Mouse (Mus musculus) CH12.LX (cell line): ENCODE measurements around the gene Maf. TPM values are rescaled to one million over a fixed set of nuclear protein-coding genes. Genes with fewer than 3 reads are reported as not detected.

ENCODE experiments used
- DNase-seq: peaks from one replicate; pipeline ENCODE4 v3.0.0-alpha.2; 2013; ENCODE audit errors: extremely low read depth
- H3K27ac ChIP-seq: 2 replicates; pipeline ENCODE4 v1.5.1; 2012; ENCODE audit warnings: low read depth, mild to moderate bottlenecking, control low read depth, moderate library complexity; ENCODE audit not compliant: insufficient read depth
- H3K27me3 ChIP-seq: replicated peaks from 2 replicates; pipeline ENCODE3; 2012; ENCODE audit warnings: inconsistent platforms
- H3K36me3 ChIP-seq, 2 experiments: replicated peaks in 1 of 2; 2 replicates each; pipeline versions ENCODE3 to v1.6.1; 2012; ENCODE audit warnings: inconsistent platforms in 1 of 2, low read length in 1 of 2, mild to moderate bottlenecking in 1 of 2, mixed read lengths in 1 of 2, moderate library complexity in 1 of 2; ENCODE audit not compliant: control insufficient read depth in 1 of 2, insufficient read depth in 1 of 2
- H3K4me1 ChIP-seq, 2 experiments: 2 replicates each; pipeline ENCODE4 v1.6.1; 2012; ENCODE audit warnings: inconsistent platforms in 1 of 2, moderate library complexity in 1 of 2; ENCODE audit not compliant: insufficient read depth in 2 of 2, control insufficient read depth in 1 of 2
- H3K4me2 ChIP-seq: 2 replicates; pipeline ENCODE4 v1.6.1; 2012; ENCODE audit warnings: low read depth, mild to moderate bottlenecking, control low read depth; ENCODE audit not compliant: poor library complexity, insufficient read depth, severe bottlenecking
- H3K4me3 ChIP-seq, 3 experiments: fragments of 150-350 bp in 1 of 3; sonication (generic) in 1 of 3; replicated peaks in 1 of 3; 2 replicates each; pipeline versions ENCODE3 to v1.5.1; 2011 to 2012; ENCODE audit warnings: low read depth in 2 of 3, low read length in 2 of 3, mild to moderate bottlenecking in 2 of 3, moderate library complexity in 2 of 3, control low read depth in 1 of 3, improper control_type of control experiment in 1 of 3, inconsistent platforms in 1 of 3, mixed read lengths in 1 of 3; ENCODE audit not compliant: poor library complexity in 1 of 3
- H3K79me2 ChIP-seq: replicated peaks from 2 replicates; pipeline ENCODE4 v1.6.1; 2012; ENCODE audit warnings: mild to moderate bottlenecking, moderate library complexity; ENCODE audit not compliant: control insufficient read depth, poor library complexity, insufficient read depth, severe bottlenecking; ENCODE audit errors: extremely low read depth
- H3K9ac ChIP-seq: 2 replicates; pipeline ENCODE4 v1.6.1; 2012; ENCODE audit warnings: low read depth, mild to moderate bottlenecking, control low read depth, moderate library complexity; ENCODE audit not compliant: insufficient read depth
- H3K9me3 ChIP-seq: replicated peaks from 2 replicates; pipeline ENCODE3; 2012; ENCODE audit warnings: low read length, inconsistent platforms, mixed read lengths
- CHD1 ChIP-seq: IDR thresholded peaks from 2 replicates; pipeline ENCODE4 v1.6.1; 2012; ENCODE audit warnings: low read depth, low read length, improper control_type of control experiment, inconsistent platforms
- CTCF ChIP-seq, 2 experiments: IDR thresholded peaks in 1 of 2; conservative IDR thresholded peaks in 1 of 2; 2 replicates each; pipeline ENCODE4 v1.5.1; 2011 to 2012; ENCODE audit warnings: low read depth in 2 of 2, low read length in 2 of 2, improper control_type of control experiment in 1 of 2, inconsistent platforms in 1 of 2, mild to moderate bottlenecking in 1 of 2, moderate library complexity in 1 of 2
- E2F4 ChIP-seq: IDR thresholded peaks from 2 replicates; pipeline ENCODE4 v1.6.1; 2011; ENCODE audit warnings: low read depth, low read length, improper control_type of control experiment; ENCODE audit not compliant: insufficient replicate concordance
- ELF1 ChIP-seq: IDR thresholded peaks from 2 replicates; pipeline ENCODE4 v1.6.1; 2014; ENCODE audit warnings: low read depth, mild to moderate bottlenecking, inconsistent platforms, low read length, improper control_type of control experiment
- HCFC1 ChIP-seq: IDR thresholded peaks from 2 replicates; pipeline ENCODE4 v1.6.1; 2012; ENCODE audit warnings: low read depth, mild to moderate bottlenecking, inconsistent platforms, low read length, improper control_type of control experiment
- JUN ChIP-seq: IDR thresholded peaks from 2 replicates; pipeline ENCODE4 v1.6.1; 2011; ENCODE audit warnings: low read depth, mild to moderate bottlenecking, low read length, improper control_type of control experiment, moderate library complexity; ENCODE audit not compliant: insufficient read depth
- MAX ChIP-seq: IDR thresholded peaks from 2 replicates; pipeline ENCODE4 v1.6.1; 2011; ENCODE audit warnings: low read length, improper control_type of control experiment
- MXI1 ChIP-seq: IDR thresholded peaks from 2 replicates; pipeline ENCODE4 v1.6.1; 2011; ENCODE audit warnings: mild to moderate bottlenecking, low read depth, low read length, improper control_type of control experiment
- NELFE ChIP-seq: IDR thresholded peaks from 2 replicates; pipeline ENCODE4 v1.6.1; 2011; ENCODE audit warnings: low read depth, low read length, improper control_type of control experiment
- PAX5 ChIP-seq: IDR thresholded peaks from 2 replicates; pipeline ENCODE4 v1.6.1; 2012; ENCODE audit warnings: low read length, inconsistent platforms, mixed read lengths
- POLR2A ChIP-seq: IDR thresholded peaks from 2 replicates; pipeline ENCODE4 v1.6.1; 2011; ENCODE audit warnings: low read depth, mild to moderate bottlenecking, improper control_type of control experiment, low read length
- POLR2AphosphoS2 ChIP-seq: IDR thresholded peaks from 2 replicates; pipeline ENCODE4 v1.6.1; 2011; ENCODE audit warnings: low read depth, low read length, improper control_type of control experiment
- RAD21 ChIP-seq: IDR thresholded peaks from 2 replicates; pipeline ENCODE4 v1.6.1; 2011; ENCODE audit warnings: low read depth, mild to moderate bottlenecking, low read length, improper control_type of control experiment, moderate library complexity
- UBTF ChIP-seq: IDR thresholded peaks from 2 replicates; pipeline ENCODE4 v1.6.1; 2012; ENCODE audit warnings: low read depth, mild to moderate bottlenecking, inconsistent platforms, low read length, improper control_type of control experiment, moderate library complexity
- ZMIZ1 ChIP-seq: IDR thresholded peaks from 2 replicates; pipeline ENCODE4 v1.6.1; 2012; ENCODE audit warnings: low read depth, mild to moderate bottlenecking, inconsistent platforms, low read length, improper control_type of control experiment
- dilution Hi-C: fragments of 300-500 bp; cut with MboI; formaldehyde crosslinking; loops from 2 replicates; pipeline ENCODE4 v1.14.3; 2020; ENCODE audit warnings: low sequenced_read_pairs; ENCODE audit not compliant: extremely low pct_unique_long_range_greater_than_20kb, extremely low pct_ligation_motif_present
- in situ Hi-C: fragments of 300-500 bp; cut with MboI; formaldehyde crosslinking; loops from 3 replicates; pipeline ENCODE4 v1.14.3; 2019; ENCODE audit warnings: low sequenced_read_pairs, low pct_ligation_motif_present, low pct_unique_long_range_greater_than_20kb, mixed read lengths
- polyA plus RNA-seq: library from polyadenylated mRNA; unstranded; fragments of >175 nt; gene quantifications from 2 replicates; pipeline ENCODE4 v1.2.1, GENCODE M21; 2012; ENCODE audit warnings: low read depth; ENCODE audit not compliant: insufficient read length
- total RNA-seq, 2 experiments: library from RNA; depleted of rRNA; stranded (reverse); fragments of 300-350 nt in 1 of 2; fragments of >200 nt in 1 of 2; gene quantifications; 2 replicates each; pipeline ENCODE4 v1.2.3; 2012 to 2014

Gene Maf
- total and polyA plus RNA-seq, 3 experiments: not detected

- in situ Hi-C loops (no loop called here), dilution Hi-C loops (no loop called here)
- no peak overlapping the region for H3K4me3 ChIP-seq
- TF ChIP-seq MAX (no peak), POLR2AphosphoS2 (no peak), ZMIZ1 (no peak), JUN (no peak), NELFE (no peak), ELF1 (no peak), POLR2A (no peak), HCFC1 (no peak), E2F4 (no peak)
- H3K4me2 ChIP-seq: no peak overlapping the region
- H3K36me3 ChIP-seq: no peaks in the 10 kb centered on the region
- H3K27me3 ChIP-seq: peaks cover 20% of the 10 kb centered on the region
- no peak for DNase-seq
- no peaks in the 10 kb centered on the region for H3K79me2 ChIP-seq
- no peak overlapping the region for H3K9ac ChIP-seq
- H3K27ac ChIP-seq: no peak overlapping the region
- H3K9me3 ChIP-seq: peaks cover 25% of the 10 kb centered on the region
- no peaks in the 10 kb centered on the region for H3K4me1 ChIP-seq
These were observed 46.2 kb upstream of the Maf start for GRCm38 (mm10) chr8:115753801-115754200.

- TF ChIP-seq PAX5 (no peak), RAD21 (no peak), MXI1 (no peak)
- peaks cover 0 to 4% of the 10 kb centered on the region in 2 experiments; a peak in 1 of 4 replicates for H3K4me1 ChIP-seq
- no peak overlapping the region for H3K4me3 ChIP-seq
- dilution Hi-C loops: no loop called here
- no peak overlapping the region for H3K9ac ChIP-seq
- DNase-seq: no peak
- H3K9me3 ChIP-seq: peaks cover 33% of the 10 kb centered on the region
- in situ Hi-C loops: no loop called here
- no peak overlapping the region for H3K4me2 ChIP-seq
- peaks cover 13% of the 10 kb centered on the region for H3K27me3 ChIP-seq
- no peaks in the 10 kb centered on the region for H3K36me3 ChIP-seq
- no peaks in the 10 kb centered on the region for H3K79me2 ChIP-seq
- no peak overlapping the region for H3K27ac ChIP-seq
These were observed 39.8 kb upstream of the Maf start for GRCm38 (mm10) chr8:115747426-115747825.

DNA sequence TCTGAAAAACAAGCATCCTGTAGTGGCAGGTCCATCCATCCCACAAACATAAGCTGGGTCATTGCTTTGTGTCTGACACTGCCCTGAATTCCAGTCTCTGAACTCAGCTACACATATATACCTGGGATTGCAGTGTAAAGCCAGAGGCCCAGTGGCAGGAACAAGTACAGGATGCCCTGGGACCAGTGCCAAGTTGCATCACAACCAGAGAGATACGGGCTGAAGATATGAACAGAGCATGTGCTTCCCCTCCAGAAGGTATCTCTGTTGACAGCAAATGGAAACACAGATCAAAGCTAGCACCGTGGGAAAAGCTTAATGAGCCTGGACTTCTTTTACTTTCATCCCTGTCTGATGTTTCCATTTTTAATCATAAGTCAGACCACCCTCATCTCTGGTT is 38.1 kb upstream of the Maf start:
- DNase-seq: no peak
- H3K4me2 ChIP-seq: no peak overlapping the region
- no peak for TF ChIP-seq UBTF
- no peak for TF ChIP-seq CTCF (conservative IDR thresholded peaks at IDR 0.05 in 1 of 2, IDR thresholded peaks at IDR 0.05 in 1 of 2; ENCODE audit: low read depth in 2 of 2, low read length in 2 of 2)
- no peak for TF ChIP-seq CHD1
- TF ChIP-seq, all 38 proteins: peak for 0
- in situ Hi-C loops: no loop called here
- no peak overlapping the region for H3K27ac ChIP-seq
- dilution Hi-C loops: no loop called here
- no peaks in the 10 kb centered on the region for H3K79me2 ChIP-seq
- H3K36me3 ChIP-seq: no peaks in the 10 kb centered on the region
- no peak overlapping the region for H3K9ac ChIP-seq
- H3K9me3 ChIP-seq: peaks cover 27% of the 10 kb centered on the region
- H3K4me1 ChIP-seq: peaks cover 0 to 5% of the 10 kb centered on the region in 2 experiments; a peak in 1 of 4 replicates
- no peak overlapping the region for H3K4me3 ChIP-seq
- peaks cover 9% of the 10 kb centered on the region for H3K27me3 ChIP-seq
